Mouse (Mus musculus) testis, adult 2 months (tissue): ENCODE measurements around the gene Scgb1c1. TPM values are rescaled to one million over a fixed set of nuclear protein-coding genes. Genes with fewer than 3 reads are reported as not detected.

Source experiments
- H3K27ac ChIP-seq: fragments of 200-500 bp; 2 replicates; pipeline ENCODE4 v1.5.1; 2012; ENCODE audit warnings: low read depth, low read length; ENCODE audit not compliant: control insufficient read depth, insufficient read depth
- H3K27me3 ChIP-seq: fragments of 200-500 bp; 2 replicates; pipeline ENCODE4 v1.6.1; 2012; ENCODE audit warnings: mild to moderate bottlenecking, low read length, moderate library complexity; ENCODE audit not compliant: control insufficient read depth, insufficient read depth
- H3K36me3 ChIP-seq: fragments of 200-500 bp; 2 replicates; pipeline ENCODE4 v1.6.1; 2012; ENCODE audit warnings: mild to moderate bottlenecking, low read length; ENCODE audit not compliant: control insufficient read depth, insufficient read depth
- H3K4me1 ChIP-seq: fragments of 200-500 bp; 2 replicates; pipeline ENCODE4 v1.6.1; 2012; ENCODE audit warnings: low read length; ENCODE audit not compliant: control insufficient read depth, insufficient read depth
- H3K4me3 ChIP-seq: fragments of 200-500 bp; 2 replicates; pipeline ENCODE4 v1.5.1; 2012; ENCODE audit warnings: low read depth, mild to moderate bottlenecking, low read length, moderate library complexity, mixed read lengths; ENCODE audit not compliant: control insufficient read depth
- CTCF ChIP-seq: fragments of 200-500 bp; IDR thresholded peaks from 2 replicates; pipeline ENCODE4 v1.5.1; 2012; ENCODE audit warnings: low read depth, mild to moderate bottlenecking, inconsistent platforms, low read length, moderate library complexity; ENCODE audit not compliant: control insufficient read depth, insufficient read depth, insufficient replicate concordance
- POLR2A ChIP-seq: fragments of 200-500 bp; IDR thresholded peaks from 2 replicates; pipeline ENCODE4 v1.6.1; 2012; ENCODE audit warnings: low read depth, mild to moderate bottlenecking, inconsistent platforms, low read length, moderate library complexity; ENCODE audit not compliant: control insufficient read depth
- polyA plus RNA-seq: library from polyadenylated mRNA; depleted of rRNA; stranded (reverse); fragments of >200 nt; gene quantifications from 2 replicates; pipeline ENCODE4 v1.2.3, GENCODE M21; 2012

Scgb1c1 gene
- polyA plus RNA-seq, 1 experiment: not detected

DNA sequence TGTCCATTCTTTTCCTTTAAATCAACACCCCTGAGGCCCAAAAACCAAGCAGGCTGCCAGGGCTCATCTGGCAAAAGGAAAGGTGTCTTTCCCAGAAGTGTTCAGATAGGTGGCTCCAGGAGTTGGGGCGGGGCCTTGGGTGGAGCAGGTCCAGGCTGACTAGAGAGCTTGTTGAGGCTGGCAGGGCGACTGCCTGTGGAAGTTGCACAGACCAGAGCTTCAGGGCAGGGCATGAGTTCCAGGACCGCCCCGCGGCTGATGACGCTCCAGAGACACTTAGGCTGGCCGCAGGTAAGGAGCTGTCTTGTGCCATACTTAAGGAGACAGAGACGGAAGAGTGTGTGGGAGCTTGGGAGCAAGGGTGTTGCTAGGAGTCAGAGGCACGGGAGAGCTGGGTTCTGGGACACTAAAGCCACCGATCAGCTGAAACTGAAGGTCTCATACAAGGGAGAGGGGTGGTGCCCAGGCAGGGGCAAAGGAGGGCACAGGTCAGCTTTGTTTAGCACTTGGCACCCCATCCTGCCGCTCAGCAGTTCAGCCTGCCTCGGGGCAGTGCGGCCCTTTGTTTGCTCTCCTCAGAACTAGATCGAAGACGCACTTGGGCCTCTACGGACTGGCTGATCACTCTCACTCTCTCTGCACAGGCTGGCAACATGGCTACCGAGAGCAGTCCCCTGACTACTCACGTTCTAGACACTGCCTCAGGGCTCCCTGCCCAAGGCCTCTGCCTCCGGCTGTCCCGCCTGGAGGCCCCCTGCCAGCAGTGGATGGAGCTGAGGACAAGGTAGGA, 10.2 kb upstream of the Scgb1c1 start, which contains the start of gene Urah:
Urah (plus strand) TSS at position 51 of the 790 bp plus-strand sequence.
- H3K4me3 ChIP-seq: no peak within 1 kb of the TSS
- TF ChIP-seq CTCF (no peak), POLR2A (no peak)
- H3K27me3 ChIP-seq: no peaks in the 10 kb centered on the region
- H3K4me1 ChIP-seq: no peaks in the 10 kb centered on the region; the same call in 1 of the 2 replicates
- H3K27ac ChIP-seq: no peak within 1 kb of the TSS
- no peaks in the 10 kb centered on the region for H3K36me3 ChIP-seq

DNA sequence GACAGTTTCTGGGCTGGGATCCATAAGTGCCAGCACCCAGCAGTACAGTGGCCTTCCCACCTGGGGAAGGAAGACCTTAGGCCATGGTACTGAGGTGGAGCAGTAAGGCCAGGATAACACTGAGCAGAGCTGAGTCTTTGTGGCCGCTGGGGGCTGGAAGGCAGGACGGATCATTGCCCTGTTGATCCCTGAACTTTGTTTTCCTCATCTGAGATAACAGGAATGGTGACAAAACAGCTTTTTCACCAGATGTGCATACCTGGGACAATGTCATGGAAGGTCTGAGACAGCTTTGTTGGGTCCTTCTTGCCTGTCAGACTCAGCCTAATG, 9.6 kb upstream of the Scgb1c1 start:
- H3K4me3 ChIP-seq: no peak overlapping the region

DNA sequence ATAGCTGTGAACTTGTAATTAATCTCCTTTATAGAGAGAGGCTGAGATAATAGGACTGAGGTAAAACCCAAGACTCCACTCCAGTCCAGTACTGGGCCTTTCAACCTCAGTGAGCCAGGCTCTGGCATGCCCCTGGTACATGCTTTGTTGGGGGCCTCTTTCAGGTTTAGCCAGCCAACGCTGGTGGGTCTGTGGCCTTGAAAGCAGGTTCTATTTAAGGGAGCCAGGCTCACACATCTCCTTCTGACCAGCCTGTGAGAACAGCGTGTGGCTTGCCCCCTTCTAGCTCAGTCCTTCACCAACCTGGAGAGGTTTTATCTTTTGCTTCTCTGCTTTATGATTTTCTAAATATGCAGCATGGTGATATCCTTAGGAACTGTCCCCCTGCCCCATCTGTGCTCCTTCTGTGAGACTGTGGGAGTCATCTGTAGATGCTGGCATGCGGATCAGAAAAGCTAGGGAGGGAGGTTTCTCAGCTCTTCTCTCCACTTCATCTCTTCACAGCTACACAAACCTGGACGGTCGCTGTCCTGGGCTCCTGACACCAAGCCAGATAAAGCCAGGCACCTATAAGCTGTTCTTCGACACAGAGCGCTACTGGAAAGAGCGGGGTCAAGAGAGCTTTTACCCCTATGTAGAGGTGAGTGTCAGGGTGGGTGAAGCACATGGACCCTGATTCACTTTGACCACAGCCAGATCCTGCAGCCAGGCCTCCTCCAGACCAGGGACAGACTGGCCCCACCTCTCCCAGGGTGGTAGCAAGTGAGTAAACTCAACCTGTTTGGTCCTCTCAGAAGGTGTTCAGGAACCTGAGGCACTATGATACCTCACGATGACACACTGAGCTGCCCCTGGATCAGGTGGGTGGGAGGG, 8.9 kb upstream of the Scgb1c1 start:
- Histone ChIP-seq H3K4me1 (no peaks in the 10 kb centered on the region; the same call in 1 of the 2 replicates), H3K4me3 (no peak overlapping the region), H3K36me3 (no peaks in the 10 kb centered on the region), H3K27ac (no peak overlapping the region), H3K27me3 (no peaks in the 10 kb centered on the region)
- TF ChIP-seq POLR2A: no peak
- TF ChIP-seq CTCF: no peak

More for the DNA sequence above, 9.6 kb upstream of the Scgb1c1 start:
- Histone ChIP-seq H3K4me1 (no peaks in the 10 kb centered on the region; the same call in 1 of the 2 replicates), H3K27me3 (no peaks in the 10 kb centered on the region), H3K36me3 (no peaks in the 10 kb centered on the region), H3K27ac (no peak overlapping the region)
- TF ChIP-seq POLR2A (no peak), CTCF (no peak)

DNA sequence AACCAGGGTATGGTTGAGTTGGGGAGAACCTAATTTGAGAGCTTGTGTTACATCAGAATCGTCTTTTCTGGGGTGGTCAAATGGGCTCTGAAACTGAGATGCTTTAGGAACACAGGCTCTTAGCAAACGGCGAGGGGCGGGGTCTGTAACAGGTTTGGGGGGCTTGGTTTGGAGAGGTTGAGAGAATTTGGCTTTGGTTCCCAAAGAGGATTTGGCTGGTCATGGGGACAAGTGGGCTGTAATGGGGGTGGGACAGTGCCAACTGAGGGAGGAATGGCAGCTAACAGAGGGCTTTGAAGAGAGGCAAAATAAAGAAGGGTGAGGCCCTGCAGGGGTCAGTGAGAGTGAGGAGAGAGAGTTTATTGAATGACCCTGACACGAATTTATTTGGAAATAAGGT, 5.8 kb upstream of the Scgb1c1 start:
- no peaks in the 10 kb centered on the region for H3K27me3 ChIP-seq
- TF ChIP-seq CTCF (no peak), POLR2A (no peak)
- no peaks in the 10 kb centered on the region for H3K36me3 ChIP-seq
- H3K4me3 ChIP-seq: no peak overlapping the region
- H3K27ac ChIP-seq: no peak overlapping the region
- peaks cover 3% of the 10 kb centered on the region; the same call in 1 of the 2 replicates for H3K4me1 ChIP-seq

DNA sequence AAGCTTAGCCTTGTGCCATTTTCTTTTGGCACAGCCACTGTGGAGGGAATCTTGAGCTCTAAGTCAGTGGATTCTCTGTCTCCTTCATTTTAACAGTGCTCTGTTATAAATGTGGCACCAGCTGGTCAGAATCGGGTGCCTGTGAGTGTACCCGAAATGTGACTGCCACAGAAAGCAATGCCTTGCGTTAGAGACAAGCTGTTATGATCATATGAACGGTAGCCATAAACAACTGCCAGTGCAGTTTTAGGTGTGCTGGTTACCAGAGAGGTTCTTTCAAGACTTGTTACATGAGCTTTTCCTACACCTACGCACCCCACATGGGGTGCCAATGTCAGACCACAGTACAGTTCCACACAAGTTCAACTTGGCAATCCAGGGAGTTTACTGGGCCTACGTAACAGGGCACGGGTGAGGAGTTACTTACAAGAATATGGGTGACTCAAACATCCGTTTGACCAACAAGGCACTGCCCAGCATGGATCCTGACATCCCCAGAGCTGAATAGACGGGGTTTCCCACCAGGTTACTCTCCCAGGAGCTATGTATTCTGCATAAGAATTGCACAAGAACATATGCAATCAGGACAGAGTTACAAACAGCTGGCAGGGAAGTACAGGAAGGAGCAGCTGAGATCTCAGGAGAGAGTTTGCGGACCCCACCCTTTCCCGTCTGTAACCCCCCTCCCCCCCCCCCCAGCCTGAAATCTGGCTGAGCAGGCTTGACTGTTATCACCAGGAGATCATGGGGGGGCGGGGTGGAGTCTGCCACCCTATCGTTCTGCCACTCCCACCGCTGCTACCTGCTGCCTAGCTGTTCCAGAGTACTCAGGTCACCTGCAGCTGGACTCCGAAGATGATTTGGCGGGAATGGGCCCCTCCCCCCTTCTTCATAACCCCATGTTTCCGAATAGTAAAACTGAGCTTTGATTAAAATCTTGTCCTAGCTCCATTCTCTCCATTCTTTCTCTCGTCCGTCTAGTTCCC, 4.3 kb upstream of the Scgb1c1 start:
- Histone ChIP-seq H3K27ac (no peak overlapping the region), H3K36me3 (no peaks in the 10 kb centered on the region), H3K27me3 (no peaks in the 10 kb centered on the region), H3K4me3 (no peak overlapping the region), H3K4me1 (peaks cover 3% of the 10 kb centered on the region; the same call in 1 of the 2 replicates)
- TF ChIP-seq CTCF: no peak
- no peak for TF ChIP-seq POLR2A

DNA sequence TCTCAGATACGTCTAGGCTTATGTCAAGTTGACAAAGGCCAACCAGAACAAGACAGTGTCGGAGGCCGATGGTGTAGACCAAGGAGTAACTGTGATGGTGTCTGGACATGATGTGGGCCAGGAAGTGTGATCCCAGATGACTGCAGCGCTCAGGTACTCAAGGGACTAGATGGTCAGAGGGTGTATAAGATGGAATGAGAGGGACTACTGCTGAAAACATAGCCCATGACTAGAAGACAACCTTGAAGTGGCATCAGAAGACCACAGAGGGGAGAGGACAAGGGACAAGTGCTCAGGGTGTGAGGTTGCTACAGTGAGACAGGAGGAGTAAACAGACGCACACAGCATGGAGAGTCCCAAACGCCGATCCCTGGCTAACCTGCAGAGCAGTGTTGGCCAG, 1.5 kb upstream of the Scgb1c1 start:
- H3K27ac ChIP-seq: no peak overlapping the region
- no peak for TF ChIP-seq CTCF
- no peak for TF ChIP-seq POLR2A
- peaks cover 3% of the 10 kb centered on the region; the same call in 1 of the 2 replicates for H3K4me1 ChIP-seq
- H3K36me3 ChIP-seq: no peaks in the 10 kb centered on the region
- no peaks in the 10 kb centered on the region for H3K27me3 ChIP-seq
- H3K4me3 ChIP-seq: no peak overlapping the region
